Mouse (Mus musculus): ENCODE results near the gene Dock10. TPM values are rescaled to one million over a fixed set of nuclear protein-coding genes. Genes with fewer than 3 reads are reported as not detected.
A peak's percentile ranks its signal among the peaks of the same experiment; 100 is the strongest.

The Dock10 gene
- total and polyA plus RNA-seq, 2 experiments from 2014 or later, result 1.2 to 5.2 TPM

DNA sequence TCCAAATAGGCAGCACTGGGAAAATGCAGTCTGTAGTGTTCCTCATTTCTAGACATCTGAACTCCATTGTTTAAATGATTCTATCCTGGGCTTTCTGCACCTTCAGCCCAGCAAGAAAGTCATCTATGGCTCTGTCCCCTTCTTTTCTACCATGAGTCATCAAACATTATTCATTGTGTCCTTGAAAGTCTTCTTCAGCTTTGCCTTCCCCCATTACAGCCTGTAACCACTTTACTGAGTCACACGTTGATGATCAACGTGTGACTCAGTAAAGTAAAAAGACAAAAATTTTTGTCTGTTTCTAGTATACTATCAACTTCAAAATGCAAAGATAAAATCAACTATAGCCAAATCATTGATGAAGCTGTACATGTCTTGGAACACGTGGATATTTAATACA is 116.5 kb downstream of the Dock10 start:
- no peaks in the 10 kb centered on the region; the same call in 1 of the 2 replicates for H3K4me1 ChIP-seq (ENCODE audit: control insufficient read depth, insufficient read depth)
- H3K9ac ChIP-seq (replicated peaks; ENCODE audit: low read depth, low read length), result no peak overlapping the region
- DNase-seq (ENCODE audit: low spot score) (no peak), ATAC-seq (ENCODE audit: insufficient read depth, low read depth) (no peak)
- H3K9me3 ChIP-seq (replicated peaks; ENCODE audit: control insufficient read depth, low read length), result no peaks in the 10 kb centered on the region
- TF ChIP-seq CTCF (IDR thresholded peaks at IDR 0.05; ENCODE audit: low read depth) (no peak), EP300 (IDR thresholded peaks at IDR 0.05; ENCODE audit: low read depth) (no peak)
- H3K36me3 ChIP-seq (replicated peaks; ENCODE audit: control insufficient read depth, insufficient read depth, low read length), result no peaks in the 10 kb centered on the region
- no peak overlapping the region for H3K27ac ChIP-seq (ENCODE audit: low read depth)
- 81% methylated on average over 3 of the region's 3 CpGs for WGBS
- H3K27me3 ChIP-seq (ENCODE audit: control insufficient read depth, insufficient read depth, low read length), result no peaks in the 10 kb centered on the region
- no peak overlapping the region for H3K4me2 ChIP-seq (ENCODE audit: low read depth, low read length)
- no peak overlapping the region for H3K4me3 ChIP-seq (ENCODE audit: low read depth, low read length)

DNA sequence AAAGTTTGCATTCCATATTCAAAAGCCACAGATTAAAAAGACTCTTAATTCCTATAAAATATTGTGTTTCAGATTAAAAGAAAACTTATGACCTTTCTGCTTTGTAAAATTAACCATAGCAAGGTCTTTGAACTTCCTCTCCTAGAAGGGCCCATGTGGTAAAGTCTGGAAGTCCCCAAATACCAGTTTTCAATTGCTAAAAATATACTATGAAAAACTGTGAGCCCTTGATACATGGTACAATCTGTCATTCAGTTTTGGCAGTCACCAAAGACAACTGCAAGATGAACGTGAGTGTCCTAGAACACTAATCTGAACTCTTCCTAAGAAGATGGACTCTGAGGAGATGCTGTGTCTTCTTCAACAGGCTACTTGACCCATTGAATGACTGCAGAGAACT is 117.0 kb downstream of the Dock10 start:
- Histone ChIP-seq H3K27ac (ENCODE audit: low read depth) (no peak overlapping the region), H3K36me3 (replicated peaks; ENCODE audit: control insufficient read depth, insufficient read depth, low read length) (no peaks in the 10 kb centered on the region), H3K4me2 (ENCODE audit: low read depth, low read length) (no peak overlapping the region), H3K27me3 (ENCODE audit: control insufficient read depth, insufficient read depth, low read length) (no peaks in the 10 kb centered on the region), H3K4me3 (ENCODE audit: low read depth, low read length) (no peak overlapping the region), H3K9me3 (replicated peaks; ENCODE audit: control insufficient read depth, low read length) (no peaks in the 10 kb centered on the region), H3K9ac (replicated peaks; ENCODE audit: low read depth, low read length) (no peak overlapping the region), H3K4me1 (ENCODE audit: control insufficient read depth, insufficient read depth) (no peaks in the 10 kb centered on the region; the same call in 1 of the 2 replicates)
- WGBS, result 65% methylated on average over 1 of the region's 1 CpGs
- DNase-seq (ENCODE audit: low spot score) (no peak), ATAC-seq (ENCODE audit: insufficient read depth, low read depth) (no peak)
- TF ChIP-seq EP300 (IDR thresholded peaks at IDR 0.05; ENCODE audit: low read depth), result no peak
- no peak for TF ChIP-seq CTCF (IDR thresholded peaks at IDR 0.05; ENCODE audit: low read depth)

DNA sequence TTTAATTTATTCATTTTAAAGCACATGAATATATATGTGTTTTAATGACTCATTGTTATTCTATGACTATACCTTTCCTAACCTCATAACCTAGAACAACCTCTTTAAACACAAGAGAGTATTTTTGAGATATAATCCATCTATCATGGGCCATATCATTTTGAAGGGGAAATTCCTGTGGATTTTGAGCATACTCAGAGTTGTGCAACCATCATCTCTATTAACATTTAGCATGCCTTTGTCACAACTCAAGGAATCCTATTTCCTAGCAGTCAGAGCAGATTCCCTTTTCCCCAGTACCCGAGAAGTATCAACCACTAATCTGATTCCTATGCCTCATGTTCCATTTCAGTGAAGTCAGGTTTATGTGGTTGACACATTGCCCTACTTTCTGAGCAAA is 118.8 kb downstream of the Dock10 start:
- no peak for ATAC-seq (ENCODE audit: insufficient read depth, low read depth)

DNA sequence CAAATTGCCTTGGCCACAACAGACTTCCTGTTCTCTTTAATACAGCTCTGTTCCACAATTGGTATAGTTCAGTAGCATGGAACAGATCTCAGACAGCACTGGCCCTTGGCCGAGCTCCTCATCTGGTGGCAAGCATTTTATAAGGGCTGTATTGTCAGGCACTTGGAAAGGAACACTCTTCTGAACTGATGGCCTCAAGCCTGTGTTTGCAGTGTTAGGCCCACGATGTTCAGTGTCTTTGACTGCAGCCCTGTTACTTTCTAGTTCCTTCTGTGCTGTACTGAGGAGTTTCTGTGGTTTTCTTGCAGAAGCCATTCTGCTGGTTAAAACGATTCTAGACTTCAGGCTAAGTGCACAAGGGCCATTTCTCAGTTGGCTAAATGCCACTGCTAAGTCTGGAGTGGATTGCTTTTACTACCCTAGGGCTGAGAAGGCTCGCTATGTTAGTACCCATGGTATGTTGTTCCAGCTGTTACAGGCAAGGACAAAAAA is 121.1 kb downstream of the Dock10 start:
- peak overlapping the region; percentile 46 for H3K27ac ChIP-seq (ENCODE audit: low read depth)
- TF ChIP-seq EP300 (IDR thresholded peaks at IDR 0.05; ENCODE audit: low read depth) (no peak), CTCF (IDR thresholded peaks at IDR 0.05; ENCODE audit: low read depth) (no peak)
- H3K9ac ChIP-seq (replicated peaks; ENCODE audit: low read depth, low read length), result no peak overlapping the region
- ATAC-seq (ENCODE audit: insufficient read depth, low read depth) (no peak), DNase-seq (ENCODE audit: low spot score) (no peak)
- H3K27me3 ChIP-seq (ENCODE audit: control insufficient read depth, insufficient read depth, low read length), result no peaks in the 10 kb centered on the region
- H3K9me3 ChIP-seq (replicated peaks; ENCODE audit: control insufficient read depth, low read length), result no peaks in the 10 kb centered on the region
- H3K4me1 ChIP-seq (ENCODE audit: control insufficient read depth, insufficient read depth), result no peaks in the 10 kb centered on the region; the same call in 1 of the 2 replicates
- no peak overlapping the region for H3K4me2 ChIP-seq (ENCODE audit: low read depth, low read length)
- 57% methylated on average over 4 of the region's 4 CpGs for WGBS
- H3K4me3 ChIP-seq (ENCODE audit: low read depth, low read length), result no peak overlapping the region
- no peaks in the 10 kb centered on the region for H3K36me3 ChIP-seq (replicated peaks; ENCODE audit: control insufficient read depth, insufficient read depth, low read length)

More for the DNA sequence above, 118.8 kb downstream of the Dock10 start:
- H3K9me3 ChIP-seq (replicated peaks; ENCODE audit: control insufficient read depth, low read length), result no peaks in the 10 kb centered on the region
- 87% methylated on average over 1 of the region's 1 CpGs for WGBS
- no peak overlapping the region for H3K9ac ChIP-seq (replicated peaks; ENCODE audit: low read depth, low read length)
- no peaks in the 10 kb centered on the region for H3K36me3 ChIP-seq (replicated peaks; ENCODE audit: control insufficient read depth, insufficient read depth, low read length)
- no peak overlapping the region for H3K4me3 ChIP-seq (ENCODE audit: low read depth, low read length)
- H3K4me2 ChIP-seq (ENCODE audit: low read depth, low read length), result no peak overlapping the region
- no peaks in the 10 kb centered on the region for H3K27me3 ChIP-seq (ENCODE audit: control insufficient read depth, insufficient read depth, low read length)
- TF ChIP-seq CTCF (IDR thresholded peaks at IDR 0.05; ENCODE audit: low read depth) (no peak), EP300 (IDR thresholded peaks at IDR 0.05; ENCODE audit: low read depth) (no peak)
- no peaks in the 10 kb centered on the region; the same call in 1 of the 2 replicates for H3K4me1 ChIP-seq (ENCODE audit: control insufficient read depth, insufficient read depth)
- H3K27ac ChIP-seq (ENCODE audit: low read depth), result no peak overlapping the region
- DNase-seq (ENCODE audit: low spot score), result no peak

DNA sequence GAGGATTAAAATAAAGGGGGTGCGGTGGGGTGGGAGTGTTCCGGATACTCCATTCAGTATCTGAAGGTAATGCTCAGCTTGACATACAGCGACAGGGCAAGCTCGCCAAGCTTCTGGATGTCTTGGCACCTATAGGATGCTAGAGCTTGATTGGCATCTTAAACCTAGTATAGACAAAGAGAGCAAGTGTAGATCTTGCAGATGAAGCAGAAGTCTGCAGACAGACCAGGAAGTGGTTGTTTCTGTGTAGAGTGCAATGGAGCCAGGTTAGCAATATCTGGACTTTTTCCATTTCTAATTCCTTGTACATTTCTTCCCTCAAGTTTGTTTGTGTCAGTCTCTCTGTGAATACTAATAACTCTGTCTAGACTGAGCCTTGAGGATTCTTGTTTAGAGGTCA is 122.5 kb downstream of the Dock10 start:
- ATAC-seq (ENCODE audit: insufficient read depth, low read depth) (no peak), DNase-seq (ENCODE audit: low spot score) (no peak)
- Histone ChIP-seq H3K27me3 (ENCODE audit: control insufficient read depth, insufficient read depth, low read length) (no peaks in the 10 kb centered on the region), H3K4me3 (ENCODE audit: low read depth, low read length) (no peak overlapping the region), H3K27ac (ENCODE audit: low read depth) (no peak overlapping the region), H3K4me1 (ENCODE audit: control insufficient read depth, insufficient read depth) (no peaks in the 10 kb centered on the region; the same call in 1 of the 2 replicates), H3K4me2 (ENCODE audit: low read depth, low read length) (no peak overlapping the region), H3K36me3 (replicated peaks; ENCODE audit: control insufficient read depth, insufficient read depth, low read length) (no peaks in the 10 kb centered on the region), H3K9ac (replicated peaks; ENCODE audit: low read depth, low read length) (no peak overlapping the region), H3K9me3 (replicated peaks; ENCODE audit: control insufficient read depth, low read length) (no peaks in the 10 kb centered on the region)
- no peak for TF ChIP-seq EP300 (IDR thresholded peaks at IDR 0.05; ENCODE audit: low read depth)
- TF ChIP-seq CTCF (IDR thresholded peaks at IDR 0.05; ENCODE audit: low read depth), result no peak
- 89% methylated on average over 4 of the region's 4 CpGs for WGBS

DNA sequence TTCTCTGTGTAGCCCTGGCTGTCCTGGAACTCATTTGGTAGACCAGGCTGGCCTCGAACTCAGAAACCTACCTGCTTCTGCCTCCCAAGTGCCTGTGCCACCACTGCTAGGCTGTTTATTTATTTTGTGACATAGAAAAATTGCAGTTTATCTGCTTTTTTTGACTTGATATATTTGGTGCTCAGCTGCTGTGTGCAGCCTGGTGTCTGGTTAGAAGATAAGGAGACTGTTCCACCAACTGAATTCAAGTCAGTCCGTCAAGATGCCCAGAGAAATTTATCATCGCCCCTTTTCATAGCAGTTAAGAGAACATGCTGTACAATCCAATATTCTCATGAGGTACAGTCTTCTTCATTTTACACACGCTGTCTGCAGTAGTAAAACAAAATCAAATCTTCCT is 124.8 kb downstream of the Dock10 start:
- Histone ChIP-seq H3K9me3 (replicated peaks; ENCODE audit: control insufficient read depth, low read length) (no peaks in the 10 kb centered on the region), H3K9ac (replicated peaks; ENCODE audit: low read depth, low read length) (no peak overlapping the region), H3K4me2 (ENCODE audit: low read depth, low read length) (no peak overlapping the region), H3K4me1 (ENCODE audit: control insufficient read depth, insufficient read depth) (no peaks in the 10 kb centered on the region; the same call in 1 of the 2 replicates), H3K27me3 (ENCODE audit: control insufficient read depth, insufficient read depth, low read length) (no peaks in the 10 kb centered on the region), H3K4me3 (ENCODE audit: low read depth, low read length) (no peak overlapping the region), H3K36me3 (replicated peaks; ENCODE audit: control insufficient read depth, insufficient read depth, low read length) (no peaks in the 10 kb centered on the region), H3K27ac (ENCODE audit: low read depth) (no peak overlapping the region)
- ATAC-seq (ENCODE audit: insufficient read depth, low read depth), result no peak
- no peak for DNase-seq (ENCODE audit: low spot score)
- WGBS, result 82% methylated on average over 4 of the region's 4 CpGs
- TF ChIP-seq CTCF (IDR thresholded peaks at IDR 0.05; ENCODE audit: low read depth) (no peak), EP300 (IDR thresholded peaks at IDR 0.05; ENCODE audit: low read depth) (no peak)

Measured in heart, postnatal 0 days (tissue).